Mouse (Mus musculus) cerebellum, postnatal 36 days (tissue): ENCODE data around the gene Suclg2.

Experiments used
- DNase-seq, 2 experiments: peaks; one replicate each; pipeline ENCODE4 v3.0.0; 2021 to 2022; ENCODE audit warnings: mixed read lengths in 2 of 2

Gene Suclg2

GRCm38 (mm10) chr6:95552339-95552950, 166.2 kb downstream of the Suclg2 start:
- no peak for DNase-seq

- no peak for DNase-seq
Measured at GRCm38 (mm10) chr6:95551000-95551399, 167.6 kb downstream of the Suclg2 start.

GRCm38 (mm10) chr6:95546189-95546832, 172.3 kb downstream of the Suclg2 start:
- no peak for DNase-seq

DNA sequence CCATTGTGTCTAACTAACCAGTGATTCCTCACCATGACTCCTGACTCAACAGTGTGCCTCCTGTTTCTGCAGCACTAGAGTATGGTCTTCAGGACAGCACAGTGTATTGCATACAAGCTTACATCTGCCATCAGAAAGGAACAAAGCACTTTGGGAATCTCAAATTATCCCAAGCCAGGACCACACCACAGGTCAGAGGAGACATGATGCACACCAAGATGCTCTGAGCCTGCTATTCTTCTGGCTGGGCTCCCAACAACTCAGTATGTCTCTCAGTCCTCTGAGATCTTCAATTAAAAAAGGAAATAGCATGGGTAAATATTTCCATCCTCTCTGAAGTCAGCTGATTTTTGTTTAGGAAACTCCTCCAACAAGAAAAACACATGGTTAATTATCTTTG, 172.9 kb downstream of the Suclg2 start:
- DNase-seq: no peak

- no peak for DNase-seq
Measured at GRCm38 (mm10) chr6:95545296-95545695, 173.3 kb downstream of the Suclg2 start.

DNA sequence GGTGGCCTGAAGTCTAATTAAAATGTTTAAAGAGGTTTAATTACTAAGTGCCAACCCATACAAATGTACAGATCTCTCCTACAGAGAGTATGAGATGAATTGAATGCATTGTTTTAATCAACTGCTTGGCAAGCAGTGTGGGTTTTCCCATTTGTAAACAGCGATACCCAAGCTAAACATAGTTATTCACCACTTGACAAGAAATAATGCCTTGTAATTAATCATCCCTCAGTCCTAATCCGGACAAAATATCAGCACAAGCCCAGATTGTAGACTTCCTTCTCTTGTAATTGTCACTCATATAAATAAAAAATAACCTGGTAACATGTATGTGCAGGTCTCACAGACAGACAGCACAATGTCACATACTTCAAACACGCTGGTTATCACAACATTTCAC, 183.4 kb downstream of the Suclg2 start:
- no peak for DNase-seq

GRCm38 (mm10) chr6:95519846-95520245, 198.8 kb downstream of the Suclg2 start:
- no peak for DNase-seq

GRCm38 (mm10) chr6:95518406-95518805, 200.2 kb downstream of the Suclg2 start:
- no peak for DNase-seq

DNA sequence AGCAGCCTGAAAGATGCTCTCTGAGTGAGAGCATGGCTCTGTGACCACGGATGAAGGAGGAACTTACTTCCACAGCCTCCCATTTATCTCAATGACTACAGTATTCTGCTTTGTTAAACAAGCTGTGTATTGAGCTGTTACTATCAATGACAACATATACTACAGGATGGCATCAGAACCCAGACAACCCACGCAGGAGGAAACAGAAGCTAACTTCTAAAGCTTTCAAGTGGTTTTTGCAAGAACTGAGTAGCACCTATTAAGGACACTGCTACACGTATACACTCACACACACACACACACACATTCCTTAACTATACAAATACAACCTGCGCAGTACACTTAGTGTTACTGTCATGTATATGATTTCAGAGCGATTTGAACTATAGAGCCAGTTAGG, 202.9 kb downstream of the Suclg2 start:
- no peak for DNase-seq

DNA sequence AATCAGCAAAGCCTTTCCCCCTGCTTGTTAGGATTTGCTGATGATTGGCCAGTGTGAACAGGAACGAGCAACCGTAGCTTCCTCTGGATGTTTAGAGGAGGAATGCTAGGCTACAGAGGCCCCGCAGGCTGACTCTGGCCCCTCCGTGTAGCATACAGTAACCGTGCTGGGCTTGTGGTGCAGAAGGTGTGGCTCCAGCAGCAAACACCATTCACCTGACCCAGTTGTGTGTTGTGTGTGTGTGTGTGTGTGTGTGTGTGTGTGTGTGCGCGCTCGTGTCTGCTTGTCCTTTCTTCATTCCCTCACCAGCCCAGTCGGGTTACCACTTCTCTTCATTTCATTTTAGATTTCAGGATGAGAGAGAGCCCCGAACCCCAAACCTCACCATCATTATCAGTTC, 203.9 kb downstream of the Suclg2 start:
- no peak for DNase-seq

GRCm38 (mm10) chr6:95511689-95512088, 206.9 kb downstream of the Suclg2 start:
- DNase-seq: no peak

- DNase-seq: no peak
Measured at GRCm38 (mm10) chr6:95500771-95501170, 217.8 kb downstream of the Suclg2 start.

DNA sequence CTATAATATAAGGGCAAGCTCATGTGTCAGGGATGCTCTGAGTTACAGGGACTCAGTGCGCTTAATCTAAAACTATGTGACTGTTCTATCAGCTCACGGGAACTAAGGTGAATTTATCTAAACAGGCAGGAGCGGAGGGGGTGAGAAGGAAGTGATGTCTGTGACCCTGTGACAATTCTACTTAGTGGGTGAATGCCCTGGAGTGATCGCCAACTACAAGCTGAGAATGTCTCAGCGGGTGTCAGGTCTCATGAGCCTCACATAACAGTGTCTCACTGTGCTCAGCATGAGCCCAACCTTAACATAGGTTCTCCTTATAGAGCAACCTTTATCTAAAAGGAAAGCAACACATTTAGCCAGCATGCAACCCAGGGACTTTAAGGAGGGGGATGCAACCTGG, 219.0 kb downstream of the Suclg2 start:
- DNase-seq: no peak

GRCm38 (mm10) chr6:95492216-95492956, 226.2 kb downstream of the Suclg2 start:
- DNase-seq: no peak

- DNase-seq: no peak
Measured at GRCm38 (mm10) chr6:95491043-95491442, 227.6 kb downstream of the Suclg2 start.

DNA sequence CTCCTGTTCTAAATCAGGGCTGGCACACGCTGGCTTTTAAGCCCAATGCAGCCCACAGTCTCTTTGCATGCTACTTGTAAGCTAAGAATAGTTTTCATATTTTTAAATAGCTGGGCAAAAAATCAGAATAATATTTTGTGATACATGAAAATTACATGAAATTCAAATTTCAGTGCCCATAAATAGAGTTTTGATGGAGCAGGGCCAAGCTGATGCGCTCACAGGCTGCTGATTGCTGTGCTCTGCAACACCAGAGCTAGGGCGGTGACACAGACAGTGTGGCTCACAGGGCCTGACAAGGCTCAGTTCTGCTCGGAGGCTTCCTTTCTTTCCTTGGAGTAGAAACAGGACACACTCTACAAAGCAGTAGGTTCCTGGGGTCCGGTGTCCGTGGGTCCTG, 232.8 kb downstream of the Suclg2 start:
- no peak for DNase-seq

DNA sequence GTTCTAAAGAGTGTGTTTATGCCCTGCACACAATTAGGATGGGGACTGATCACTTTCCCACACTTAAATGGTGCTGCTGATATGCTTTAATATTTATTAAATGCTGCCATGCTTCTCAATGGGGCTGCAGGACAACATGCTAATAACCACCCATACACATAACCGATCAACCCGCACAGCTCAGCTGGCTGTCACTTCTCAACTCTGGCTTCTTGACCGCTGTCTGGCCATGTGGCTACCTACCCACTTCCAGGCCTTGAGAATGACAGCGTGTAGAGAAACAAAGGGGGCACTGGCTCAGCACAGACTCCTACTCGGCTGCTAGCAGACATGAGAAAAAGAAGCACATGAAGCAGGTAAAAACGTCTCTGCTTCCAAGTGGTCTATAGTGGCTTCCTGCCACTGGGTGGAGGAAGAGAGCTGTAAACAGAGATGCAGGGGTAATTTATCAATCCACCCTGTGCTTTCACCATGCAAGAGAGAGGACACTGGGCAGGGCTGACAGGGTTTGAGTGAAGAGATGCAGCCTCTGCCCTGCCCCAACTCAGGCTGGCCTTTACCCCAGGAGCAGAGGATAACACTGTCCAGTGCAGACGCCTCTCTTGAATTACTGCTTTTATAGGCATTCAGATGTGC, 234.3 kb downstream of the Suclg2 start:
- peak in 1 of 2 experiments; percentile 6 for DNase-seq

DNA sequence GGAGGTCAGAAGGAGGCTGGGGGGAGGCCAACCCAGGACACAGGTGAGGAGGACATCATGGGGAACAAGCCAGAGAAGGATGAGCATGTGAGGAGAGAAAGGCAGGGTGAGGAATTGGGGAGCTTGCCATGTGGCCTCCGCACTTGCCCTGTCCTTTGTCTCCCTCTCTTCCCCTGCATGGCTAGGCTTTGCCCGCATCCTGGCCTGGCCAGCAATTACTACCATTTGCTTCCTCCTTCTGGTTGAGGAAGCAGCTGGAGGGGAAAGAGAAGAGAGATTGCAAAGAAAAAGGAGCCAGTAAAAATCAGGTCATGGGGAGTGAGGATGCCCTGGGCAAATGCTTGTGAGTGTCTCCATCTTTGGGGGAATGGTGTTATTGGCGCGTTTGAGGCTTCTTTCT, 234.9 kb downstream of the Suclg2 start:
- no peak for DNase-seq

GRCm38 (mm10) chr6:95483127-95483526, 235.5 kb downstream of the Suclg2 start:
- no peak for DNase-seq

DNA sequence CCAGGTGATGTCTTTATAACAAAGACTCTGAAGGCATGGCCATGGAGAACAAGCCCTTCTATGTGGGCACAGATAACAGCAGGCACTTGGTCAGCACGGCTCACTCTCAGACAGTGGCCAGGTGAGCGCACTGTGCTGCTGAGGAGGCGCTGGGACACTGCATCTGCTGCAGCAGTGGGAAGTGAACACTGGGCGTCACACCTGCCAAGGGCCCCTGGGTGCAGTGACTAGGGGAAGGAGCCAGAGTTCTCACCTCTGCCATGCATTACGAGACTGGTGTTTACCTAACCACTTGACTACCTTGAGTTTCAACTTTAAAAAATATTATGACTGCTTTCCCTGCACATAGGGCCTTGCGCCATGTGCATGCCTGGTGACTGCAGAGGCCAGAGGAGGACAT, 238.8 kb downstream of the Suclg2 start:
- no peak for DNase-seq

DNA sequence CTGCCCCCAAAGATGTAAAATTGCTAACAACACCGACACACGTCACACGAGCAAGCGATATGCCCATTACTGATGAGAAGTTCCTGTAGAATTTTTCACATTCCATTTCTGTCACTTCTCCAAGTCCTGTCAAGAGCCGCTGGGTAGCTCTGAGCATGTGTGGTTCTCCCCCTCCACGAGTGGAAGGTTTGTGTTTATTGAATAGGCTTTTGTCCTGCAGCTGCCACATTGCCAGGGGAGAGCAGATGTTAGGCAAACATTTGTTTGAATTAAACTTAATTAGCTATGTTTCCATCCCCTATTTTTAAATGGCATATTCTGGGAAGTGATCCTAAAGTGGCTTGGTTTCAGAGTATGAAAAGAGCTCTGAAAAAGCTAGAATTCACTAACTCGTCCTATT, 249.1 kb downstream of the Suclg2 start:
- DNase-seq: no peak

DNA sequence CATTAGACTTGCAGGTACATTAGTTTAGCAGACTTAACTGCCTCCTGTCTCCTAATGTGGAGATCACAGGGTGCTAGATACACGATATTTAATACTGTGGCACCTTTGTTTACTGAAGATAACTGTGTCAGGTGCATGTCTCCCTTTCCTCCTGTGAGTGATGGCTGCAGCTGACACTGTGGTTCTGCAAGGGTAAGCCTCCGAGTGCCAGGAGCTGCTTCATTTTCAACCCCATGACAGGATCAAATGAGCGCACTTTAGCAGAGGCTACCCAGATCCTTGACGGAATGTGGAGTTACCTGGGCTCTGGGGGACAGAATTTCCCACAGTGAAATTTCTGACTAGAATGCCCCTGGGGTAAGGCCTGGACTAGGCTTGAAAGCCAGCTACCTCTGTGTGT, 253.3 kb downstream of the Suclg2 start:
- no peak for DNase-seq

DNA sequence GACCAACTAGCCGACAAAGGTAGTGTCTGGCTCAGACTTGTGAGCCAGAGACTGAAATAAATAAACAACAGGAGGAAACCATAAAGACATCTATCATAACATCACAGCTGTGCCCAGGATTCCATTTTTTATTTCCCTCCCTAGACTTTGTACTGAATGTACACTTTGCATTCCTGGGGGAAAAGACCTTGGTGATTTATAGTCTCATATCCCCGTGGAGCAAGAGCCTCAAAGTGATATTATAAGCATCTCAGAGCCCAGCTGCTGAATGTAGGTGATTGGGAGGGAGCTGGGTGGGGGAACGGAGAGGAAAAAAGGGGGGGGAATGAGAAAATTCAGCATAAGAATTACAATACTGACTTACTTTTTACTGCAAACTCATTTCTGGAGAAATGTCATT, 259.2 kb downstream of the Suclg2 start:
- no peak for DNase-seq

- DNase-seq: no peak
Measured at GRCm38 (mm10) chr6:95446151-95446550, 272.4 kb downstream of the Suclg2 start.
